Mouse (Mus musculus): Measurements from ENCODE around the gene Tgfbr2. TPM values are rescaled to one million over a fixed set of nuclear protein-coding genes. Genes with fewer than 3 reads are reported as not detected.

Tgfbr2 gene
- total and polyA plus RNA-seq, 3 experiments: not detected

DNA sequence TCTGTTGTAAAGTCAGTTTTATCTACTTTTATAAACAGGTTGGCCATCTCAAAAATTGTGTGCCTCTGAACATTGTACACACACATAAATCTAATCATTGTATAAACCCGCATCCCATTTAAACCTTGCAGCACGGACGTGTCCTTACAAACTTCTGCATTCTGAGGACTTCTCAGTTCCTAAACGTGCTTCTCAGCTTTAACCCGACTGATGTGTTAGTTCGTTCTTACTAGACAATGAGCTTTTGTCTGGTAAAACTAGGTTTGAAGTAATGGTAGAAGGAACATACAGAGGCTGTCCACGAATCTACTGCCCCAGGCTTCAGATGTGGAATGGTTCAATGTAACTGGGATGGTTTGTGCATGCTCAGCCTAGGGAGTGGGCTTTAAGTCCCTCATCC is 41.9 kb upstream of the Tgfbr2 start:
- Histone ChIP-seq H3K4me1 (ENCODE audit: control insufficient read depth in 1 of 2, insufficient read depth in 2 of 2, low read length in 2 of 2) (no peaks in the 10 kb centered on the region), H3K27me3 (ENCODE audit: control insufficient read depth in 1 of 2, insufficient read depth in 2 of 2, low read length in 2 of 2) (no peaks in the 10 kb centered on the region), H3K9ac (ENCODE audit: control insufficient read depth, low read depth, low read length, poor library complexity, severe bottlenecking) (no peak overlapping the region), H3K79me2 (ENCODE audit: control insufficient read depth, insufficient read depth, low read length, poor library complexity) (no peaks in the 10 kb centered on the region), H3K36me3 (ENCODE audit: control insufficient read depth in 1 of 2, insufficient read depth in 2 of 2, low read length in 2 of 2) (no peaks in the 10 kb centered on the region), H3K9me3 (replicated peaks; ENCODE audit: insufficient read depth, low read length) (no peaks in the 10 kb centered on the region), H3K4me3 (ENCODE audit: control insufficient read depth in 1 of 2, insufficient read depth in 1 of 2, low read depth in 2 of 2, low read length in 2 of 2) (no peak overlapping the region), H3K27ac (ENCODE audit: control insufficient read depth, low read depth, low read length) (no peak overlapping the region)
- DNase-seq (ENCODE audit: low read depth, low spot score): no peak
- TF ChIP-seq HCFC1 (IDR thresholded peaks at IDR 0.05; ENCODE audit: low read depth, low read length): no peak
- no peak for TF ChIP-seq POLR2AphosphoS2 (IDR thresholded peaks at IDR 0.05; ENCODE audit: low read length)
- TF ChIP-seq JUND (IDR thresholded peaks at IDR 0.05; ENCODE audit: low read depth, low read length): no peak
- TF ChIP-seq ELF1 (IDR thresholded peaks at IDR 0.05; ENCODE audit: low read depth, low read length): no peak

DNA sequence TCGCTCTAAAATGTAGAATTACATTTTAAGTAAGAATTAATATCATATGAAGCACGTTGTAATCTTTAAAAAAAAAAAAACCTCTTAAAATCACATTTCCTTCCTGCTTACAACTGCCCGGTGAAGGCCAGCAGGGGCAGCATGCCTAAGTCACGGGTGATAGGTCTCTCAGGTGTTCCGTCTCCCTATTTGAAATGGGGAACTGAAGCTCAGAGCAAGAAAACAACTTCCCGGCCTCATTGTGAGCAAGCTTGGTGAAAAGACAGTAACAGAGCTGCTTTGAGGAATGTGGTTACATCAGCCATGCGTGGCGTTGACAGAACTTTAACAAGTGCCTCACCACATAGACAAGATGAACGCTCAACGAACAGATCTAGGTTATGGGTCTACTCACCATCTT is 41.5 kb upstream of the Tgfbr2 start:
- H3K4me1 ChIP-seq (ENCODE audit: control insufficient read depth in 1 of 2, insufficient read depth in 2 of 2, low read length in 2 of 2): no peaks in the 10 kb centered on the region
- no peaks in the 10 kb centered on the region for H3K9me3 ChIP-seq (replicated peaks; ENCODE audit: insufficient read depth, low read length)
- no peaks in the 10 kb centered on the region for H3K79me2 ChIP-seq (ENCODE audit: control insufficient read depth, insufficient read depth, low read length, poor library complexity)
- H3K4me3 ChIP-seq (ENCODE audit: control insufficient read depth in 1 of 2, insufficient read depth in 1 of 2, low read depth in 2 of 2, low read length in 2 of 2): no peak overlapping the region
- TF ChIP-seq MAFK (IDR thresholded peaks at IDR 0.05; ENCODE audit: borderline replicate concordance, low read depth, low read length) (no peak), NRF1 (IDR thresholded peaks at IDR 0.05; ENCODE audit: insufficient read depth, low read depth, low read length, poor library complexity, severe bottlenecking) (no peak), USF2 (IDR thresholded peaks at IDR 0.05; ENCODE audit: borderline replicate concordance in 1 of 2, insufficient read depth in 1 of 2, low read depth in 1 of 2, low read length in 2 of 2) (no peak), MEF2A (IDR thresholded peaks at IDR 0.05; ENCODE audit: extremely low read depth, insufficient replicate concordance, low read depth, low read length, poor library complexity, severe bottlenecking) (no peak), BHLHE40 (IDR thresholded peaks at IDR 0.05; ENCODE audit: borderline replicate concordance, low read depth, low read length) (no peak), ZKSCAN1 (IDR thresholded peaks at IDR 0.05; ENCODE audit: low read depth, low read length) (no peak), POLR2AphosphoS2 (IDR thresholded peaks at IDR 0.05; ENCODE audit: low read length) (no peak), RCOR1 (IDR thresholded peaks at IDR 0.05; ENCODE audit: low read depth, low read length) (no peak), ZMIZ1 (IDR thresholded peaks at IDR 0.05; ENCODE audit: low read depth, low read length) (no peak), POLR2A (IDR thresholded peaks at IDR 0.05; ENCODE audit: control insufficient read depth in 1 of 2, insufficient read depth in 1 of 2, low read depth in 1 of 2, low read length in 2 of 2, poor library complexity in 1 of 2) (no peak), MYB (IDR thresholded peaks at IDR 0.05; ENCODE audit: low read depth, low read length) (no peak), ZC3H11A (IDR thresholded peaks at IDR 0.05; ENCODE audit: low read depth, low read length) (no peak), RAD21 (IDR thresholded peaks at IDR 0.05; ENCODE audit: low read depth, low read length) (no peak), KAT2A (conservative IDR thresholded peaks at IDR 0.05; ENCODE audit: low read depth, low read length) (no peak), UBTF (IDR thresholded peaks at IDR 0.05; ENCODE audit: borderline replicate concordance, insufficient read depth, low read depth, low read length) (no peak), CTCF (IDR thresholded peaks at IDR 0.05 in 2 of 3, conservative IDR thresholded peaks at IDR 0.05 in 1 of 3; ENCODE audit: control insufficient read depth in 1 of 3, insufficient read depth in 1 of 3, low read depth in 2 of 3, low read length in 3 of 3, poor library complexity in 1 of 3, severe bottlenecking in 1 of 3) (no peak), GABPA (IDR thresholded peaks at IDR 0.05; ENCODE audit: low read depth, low read length) (no peak), NELFE (IDR thresholded peaks at IDR 0.05; ENCODE audit: low read depth, low read length) (no peak)
- H3K36me3 ChIP-seq (ENCODE audit: control insufficient read depth in 1 of 2, insufficient read depth in 2 of 2, low read length in 2 of 2): no peaks in the 10 kb centered on the region
- no peak overlapping the region for H3K27ac ChIP-seq (ENCODE audit: control insufficient read depth, low read depth, low read length)
- no peak overlapping the region for H3K9ac ChIP-seq (ENCODE audit: control insufficient read depth, low read depth, low read length, poor library complexity, severe bottlenecking)
- no peaks in the 10 kb centered on the region for H3K27me3 ChIP-seq (ENCODE audit: control insufficient read depth in 1 of 2, insufficient read depth in 2 of 2, low read length in 2 of 2)
- no peak for DNase-seq (ENCODE audit: low read depth, low spot score)
